Mouse (Mus musculus) macrophage (primary cell): ENCODE measurements around the gene Nedd8. TPM values are rescaled to one million over a fixed set of nuclear protein-coding genes. Genes with fewer than 3 reads are reported as not detected.

Source experiments
- H3K27ac ChIP-seq: fragments of 350-480 bp; formaldehyde crosslinking; 2 replicates; pipeline ENCODE4 v1.9.0; 2021
- H3K36me3 ChIP-seq: fragments of 350-480 bp; formaldehyde crosslinking; 2 replicates; pipeline ENCODE4 v1.9.0; 2021; ENCODE audit errors: inconsistent target
- H3K4me3 ChIP-seq: fragments of 350-480 bp; formaldehyde crosslinking; 2 replicates; pipeline ENCODE4 v1.9.0; 2021; ENCODE audit errors: inconsistent target
- H3K79me2 ChIP-seq: fragments of 350-480 bp; formaldehyde crosslinking; 2 replicates; pipeline ENCODE4 v1.9.0; 2021; ENCODE audit errors: inconsistent target
- WGBS: methylation state at CpG from one replicate; pipeline ENCODE4 v1.1.7; 2026; ENCODE audit warnings: inconsistent platforms; ENCODE audit not compliant: missing documents; 5-methylcytosine and 5-hydroxymethylcytosine counted together
- polyA plus RNA-seq: library from polyadenylated mRNA; stranded (reverse); fragments of 250-400 nt; gene quantifications from 3 replicates; pipeline ENCODE4 v1.2.4, GENCODE M21; 2018; ENCODE audit warnings: inconsistent platforms
- total RNA-seq, 78 experiments: library from RNA; depleted of rRNA; stranded (reverse); fragments of 250-400 nt; gene quantifications; 1 replicate in 9 of 78; 2 replicates in 24 of 78; 3 replicates in 43 of 78; 4 replicates in 2 of 78; pipeline ENCODE4 v1.2.4; 2018; ENCODE audit warnings: inconsistent platforms in 56 of 78

Nedd8 gene
- 10 to 100 TPM in 22 of 26 experiments, 1 to 10 TPM in 4; 4.5 to 45.2 (median 24.0) TPM for total RNA-seq (2018; cell fraction: chromatin; rRNA removed)
- total RNA-seq (2018; cell fraction: cytosol; rRNA removed), result 100 to 1,000 TPM; 295 to 451 (median 347) TPM
- total RNA-seq (2018; cell fraction: nucleus; rRNA removed), result 100 to 1,000 TPM in 7 of 26 experiments, 10 to 100 TPM in 19; 34.9 to 204 (median 76.4) TPM
- 136 to 262 TPM (median 187 TPM) in 3 replicates for polyA plus RNA-seq

- Histone ChIP-seq H3K27ac (peak within 1 kb of the TSS; percentile 97), H3K4me3 (peak within 1 kb of the TSS; percentile 98), H3K36me3 (peaks cover 12% of the 10 kb centered on the region; the same call in 1 of the 2 replicates), H3K79me2 (peaks cover 69% of the 10 kb centered on the region)
- 1% methylated on average over 38 of the region's 38 CpGs for WGBS
These were observed at the start of gene Nedd8, which contains the start of gene Gmpr2 for GRCm38 (mm10) chr14:55671833-55672740. Gene Nedd8, minus strand, starts transcription at chr14:55672124. Gene Gmpr2, plus strand, starts transcription at chr14:55671941.

- 93% methylated on average over 6 of the region's 6 CpGs for WGBS
These were observed 49.2 kb upstream of the Nedd8 start for GRCm38 (mm10) chr14:55721076-55721475.

GRCm38 (mm10) chr14:55720666-55721065, 48.7 kb upstream of the Nedd8 start:
- WGBS, result 97% methylated on average over 12 of the region's 12 CpGs
- Histone ChIP-seq H3K36me3 (peaks cover 34% of the 10 kb centered on the region), H3K79me2 (no peaks in the 10 kb centered on the region), H3K4me3 (no peak overlapping the region), H3K27ac (no peak overlapping the region)

More at GRCm38 (mm10) chr14:55721076-55721475, 49.2 kb upstream of the Nedd8 start:
- H3K36me3 ChIP-seq, result peaks cover 34% of the 10 kb centered on the region
- peak overlapping the region; percentile 35; the same call in 1 of the 2 replicates for H3K4me3 ChIP-seq
- H3K27ac ChIP-seq, result no peak overlapping the region
- H3K79me2 ChIP-seq, result no peaks in the 10 kb centered on the region

GRCm38 (mm10) chr14:55719737-55720136, 47.8 kb upstream of the Nedd8 start:
- no peak overlapping the region for H3K27ac ChIP-seq
- H3K79me2 ChIP-seq, result no peaks in the 10 kb centered on the region
- no peak overlapping the region for H3K4me3 ChIP-seq
- WGBS, result 83% methylated on average over 6 of the region's 6 CpGs
- peaks cover 34% of the 10 kb centered on the region for H3K36me3 ChIP-seq

- H3K36me3 ChIP-seq, result peaks cover 34% of the 10 kb centered on the region
- H3K4me3 ChIP-seq, result no peak overlapping the region
- H3K79me2 ChIP-seq, result no peaks in the 10 kb centered on the region
- 93% methylated on average over 8 of the region's 8 CpGs for WGBS
- no peak overlapping the region for H3K27ac ChIP-seq
These were observed 45.0 kb upstream of the Nedd8 start for GRCm38 (mm10) chr14:55716884-55717283.

- H3K4me3 ChIP-seq, result no peak overlapping the region
- H3K36me3 ChIP-seq, result peaks cover 34% of the 10 kb centered on the region
- H3K79me2 ChIP-seq, result no peaks in the 10 kb centered on the region
- H3K27ac ChIP-seq, result no peak overlapping the region
- WGBS, result 100% methylated on average over 6 of the region's 6 CpGs
These were observed 44.3 kb upstream of the Nedd8 start for GRCm38 (mm10) chr14:55716271-55716670.

GRCm38 (mm10) chr14:55714893-55715292, 43.0 kb upstream of the Nedd8 start:
- peaks cover 33% of the 10 kb centered on the region for H3K36me3 ChIP-seq
- H3K27ac ChIP-seq, result no peak overlapping the region
- WGBS, result 46% methylated on average over 6 of the region's 6 CpGs
- no peak overlapping the region for H3K4me3 ChIP-seq
- H3K79me2 ChIP-seq, result no peaks in the 10 kb centered on the region

GRCm38 (mm10) chr14:55713729-55714122, 41.8 kb upstream of the Nedd8 start, which contains the start of gene Tgm1:
Gene Tgm1, minus strand, starts transcription at chr14:55713926.
- Histone ChIP-seq H3K36me3 (peaks cover 22% of the 10 kb centered on the region), H3K27ac (no peak within 1 kb of the TSS), H3K79me2 (no peaks in the 10 kb centered on the region), H3K4me3 (no peak within 1 kb of the TSS; the same call in 1 of the 2 replicates)
- WGBS, result 25% methylated on average over 4 of the region's 4 CpGs

- H3K36me3 ChIP-seq, result peaks cover 17% of the 10 kb centered on the region
- 23% methylated on average over 25 of the region's 25 CpGs for WGBS
- no peak overlapping the region for H3K27ac ChIP-seq
- no peaks in the 10 kb centered on the region for H3K79me2 ChIP-seq
- H3K4me3 ChIP-seq, result no peak overlapping the region; the same call in 1 of the 2 replicates
These were observed 41.2 kb upstream of the Nedd8 start for GRCm38 (mm10) chr14:55713007-55713728.

GRCm38 (mm10) chr14:55711786-55712185, 39.9 kb upstream of the Nedd8 start:
- peaks cover 5% of the 10 kb centered on the region; the same call in 1 of the 2 replicates for H3K36me3 ChIP-seq
- H3K27ac ChIP-seq, result no peak overlapping the region
- no peaks in the 10 kb centered on the region for H3K79me2 ChIP-seq
- H3K4me3 ChIP-seq, result no peak overlapping the region
- 86% methylated on average over 7 of the region's 7 CpGs for WGBS

- Histone ChIP-seq H3K36me3 (no peaks in the 10 kb centered on the region), H3K4me3 (no peak overlapping the region), H3K79me2 (no peaks in the 10 kb centered on the region), H3K27ac (no peak overlapping the region)
- WGBS, result 99% methylated on average over 4 of the region's 4 CpGs
These were observed 37.6 kb upstream of the Nedd8 start for GRCm38 (mm10) chr14:55709509-55709908.

GRCm38 (mm10) chr14:55707397-55707796, 35.5 kb upstream of the Nedd8 start:
- H3K36me3 ChIP-seq, result no peaks in the 10 kb centered on the region
- H3K4me3 ChIP-seq, result no peak overlapping the region
- no peaks in the 10 kb centered on the region for H3K79me2 ChIP-seq
- H3K27ac ChIP-seq, result no peak overlapping the region
- 94% methylated on average over 5 of the region's 5 CpGs for WGBS

GRCm38 (mm10) chr14:55706051-55706600, 34.2 kb upstream of the Nedd8 start:
- H3K36me3 ChIP-seq, result no peaks in the 10 kb centered on the region
- H3K27ac ChIP-seq, result no peak overlapping the region
- WGBS, result 97% methylated on average over 8 of the region's 8 CpGs
- no peaks in the 10 kb centered on the region for H3K79me2 ChIP-seq
- H3K4me3 ChIP-seq, result no peak overlapping the region

GRCm38 (mm10) chr14:55702761-55703160, 30.8 kb upstream of the Nedd8 start:
- H3K27ac ChIP-seq, result no peak overlapping the region
- H3K79me2 ChIP-seq, result no peaks in the 10 kb centered on the region
- no peaks in the 10 kb centered on the region for H3K36me3 ChIP-seq
- 93% methylated on average over 6 of the region's 6 CpGs for WGBS
- no peak overlapping the region for H3K4me3 ChIP-seq
